Mouse (Mus musculus) intestine, embryonic 15.5 days (tissue): Measurements from ENCODE around the gene Akap6. TPM values are rescaled to one million over a fixed set of nuclear protein-coding genes. Genes with fewer than 3 reads are reported as not detected.
A peak's percentile ranks its signal among the peaks of the same experiment; 100 is the strongest.

Experiments used
- ATAC-seq: fragments of 200-750 bp; cut with Nextera tagmentation; 2 replicates; pipeline ENCODE4 v1.8.0; 2017; ENCODE audit warnings: moderate TSS enrichment, moderate library complexity
- H3K27ac ChIP-seq: fragments of 300-500 bp; sonication (generic); 2 replicates; pipeline ENCODE4 v1.5.1; 2015; ENCODE audit warnings: mild to moderate bottlenecking, inconsistent platforms
- H3K27me3 ChIP-seq: fragments of 300-500 bp; sonication (generic); replicated peaks from 2 replicates; pipeline ENCODE4 v1.6.1; 2015; ENCODE audit warnings: inconsistent platforms
- H3K36me3 ChIP-seq: fragments of 300-500 bp; sonication (generic); 2 replicates; pipeline ENCODE4 v1.6.1; 2015; ENCODE audit warnings: inconsistent platforms
- H3K4me1 ChIP-seq: fragments of 300-500 bp; sonication (generic); replicated peaks from 2 replicates; pipeline ENCODE4 v1.6.1; 2015; ENCODE audit warnings: inconsistent platforms
- H3K4me2 ChIP-seq: fragments of 300-500 bp; sonication (generic); replicated peaks from 2 replicates; pipeline ENCODE4 v1.6.1; 2015; ENCODE audit warnings: mild to moderate bottlenecking, inconsistent platforms
- H3K4me3 ChIP-seq: fragments of 300-500 bp; sonication (generic); replicated peaks from 2 replicates; pipeline ENCODE4 v1.5.1; 2015; ENCODE audit warnings: inconsistent platforms
- H3K9ac ChIP-seq: fragments of 300-500 bp; sonication (generic); 2 replicates; pipeline ENCODE4 v1.6.1; 2015; ENCODE audit warnings: inconsistent platforms
- H3K9me3 ChIP-seq: fragments of 300-500 bp; sonication (generic); 2 replicates; pipeline ENCODE4 v1.6.1; 2016; ENCODE audit warnings: inconsistent platforms
- WGBS: fragments of 180-500 bp; shearing (Covaris S2); methylation state at CpG from one replicate; pipeline ENCODE4 v1.1.7; 2015; 5-methylcytosine and 5-hydroxymethylcytosine counted together
- polyA plus RNA-seq: library from polyadenylated mRNA; unstranded; fragments of >200 nt; fragmentation: Nextera tagmentation; extraction: Ambion mirVana; gene quantifications from 2 replicates; pipeline ENCODE4 v1.2.1, GENCODE M21; 2015

Gene Akap6
- polyA plus RNA-seq, 1 experiment from 2014 or later: 1.9 TPM

DNA sequence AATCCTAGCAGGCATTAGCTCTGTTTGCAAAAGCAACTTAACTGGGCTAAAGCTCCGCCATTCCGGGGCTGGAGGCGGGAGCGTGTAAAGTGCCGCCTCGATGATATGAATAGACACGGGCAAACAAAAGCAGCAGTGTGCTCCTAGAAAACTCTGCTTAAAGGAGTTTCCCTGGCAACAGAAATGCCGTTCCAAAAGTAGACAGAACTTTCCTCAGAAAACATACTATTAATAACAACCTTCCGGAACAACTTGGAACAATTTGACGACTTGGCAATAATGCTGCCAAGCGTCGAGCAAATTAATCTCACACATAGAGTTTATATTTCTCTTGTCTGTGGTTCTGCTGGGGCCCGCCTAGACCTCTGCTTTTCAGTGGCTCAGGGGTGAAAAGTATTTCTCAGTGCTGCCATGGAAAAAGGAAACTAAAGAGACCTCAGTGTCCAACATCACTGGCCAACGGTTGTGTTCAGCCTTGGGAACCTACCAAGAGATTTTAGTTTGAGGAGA, 334.3 kb downstream of the Akap6 start:
- no peaks in the 10 kb centered on the region for H3K9me3 ChIP-seq
- H3K36me3 ChIP-seq: no peaks in the 10 kb centered on the region
- no peak overlapping the region for H3K27ac ChIP-seq
- H3K9ac ChIP-seq: no peak overlapping the region
- WGBS: 20% methylated on average over 14 of the region's 14 CpGs
- 0 out of 2 replicates have a peak, but pooled peaks have one; percentile 53 for ATAC-seq
- H3K27me3 ChIP-seq: no peaks in the 10 kb centered on the region
- peaks cover 4% of the 10 kb centered on the region for H3K4me1 ChIP-seq
- H3K4me3 ChIP-seq: no peak overlapping the region
- H3K4me2 ChIP-seq: peak overlapping the region; percentile 32

DNA sequence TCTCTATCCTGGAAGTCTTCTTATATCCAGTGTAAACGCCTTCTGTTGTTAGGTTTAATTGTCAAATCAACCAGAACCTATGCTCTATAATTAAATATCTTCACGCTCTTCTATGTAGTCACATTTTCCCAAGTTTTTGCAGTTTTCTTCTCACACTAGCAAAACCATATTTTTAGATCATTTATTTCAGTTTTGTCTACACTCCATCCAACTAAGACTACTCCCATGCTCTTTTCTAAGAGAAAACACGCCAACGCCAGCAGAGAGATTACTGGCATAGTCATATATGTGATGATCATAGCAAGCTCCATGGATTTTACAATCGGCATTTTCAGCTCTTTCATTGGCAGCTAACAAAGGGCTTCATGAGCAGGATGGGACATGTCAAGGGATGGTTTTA, 341.5 kb downstream of the Akap6 start:
- H3K27me3 ChIP-seq: no peaks in the 10 kb centered on the region
- no peak for ATAC-seq
- no peaks in the 10 kb centered on the region for H3K36me3 ChIP-seq
- no peaks in the 10 kb centered on the region for H3K4me1 ChIP-seq
- no peak overlapping the region for H3K9ac ChIP-seq
- 92% methylated on average over 5 of the region's 5 CpGs for WGBS
- H3K4me3 ChIP-seq: no peak overlapping the region
- no peaks in the 10 kb centered on the region for H3K9me3 ChIP-seq
- no peak overlapping the region for H3K27ac ChIP-seq
- no peak overlapping the region for H3K4me2 ChIP-seq

DNA sequence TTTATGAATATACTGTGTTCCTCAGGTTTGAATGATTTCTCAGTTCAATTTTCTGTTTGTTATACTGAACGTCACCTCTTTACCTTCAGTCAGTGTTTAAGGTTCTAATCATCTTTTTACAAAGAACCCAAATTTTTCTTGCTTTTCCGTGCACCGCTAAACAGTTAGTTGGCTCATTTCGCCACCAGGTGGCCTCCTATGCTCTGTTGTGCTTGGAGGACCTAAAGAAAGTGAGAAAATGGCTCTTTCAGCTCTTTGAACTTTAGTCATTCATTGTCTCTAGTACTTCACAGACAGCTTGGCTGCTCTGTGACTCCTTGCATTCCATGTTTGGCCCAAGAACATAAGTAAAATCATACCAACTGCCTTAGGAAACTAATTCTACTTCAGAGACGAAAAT, 343.6 kb downstream of the Akap6 start:
- H3K9ac ChIP-seq: no peak overlapping the region
- H3K27me3 ChIP-seq: no peaks in the 10 kb centered on the region
- ATAC-seq: no peak
- no peaks in the 10 kb centered on the region for H3K4me1 ChIP-seq
- no peak overlapping the region for H3K4me3 ChIP-seq
- no peak overlapping the region for H3K4me2 ChIP-seq
- H3K9me3 ChIP-seq: no peaks in the 10 kb centered on the region
- WGBS: 30% methylated on average over 5 of the region's 5 CpGs
- H3K27ac ChIP-seq: no peak overlapping the region
- no peaks in the 10 kb centered on the region for H3K36me3 ChIP-seq

GRCm38 (mm10) chr12:53057606-53058005, 358.4 kb downstream of the Akap6 start:
- ATAC-seq: no peak
- Histone ChIP-seq H3K4me2 (no peak overlapping the region), H3K27me3 (no peaks in the 10 kb centered on the region), H3K9ac (no peak overlapping the region), H3K27ac (no peak overlapping the region), H3K36me3 (no peaks in the 10 kb centered on the region), H3K4me1 (no peaks in the 10 kb centered on the region), H3K9me3 (no peaks in the 10 kb centered on the region), H3K4me3 (no peak overlapping the region)
- WGBS: 55% methylated on average over 7 of the region's 7 CpGs

GRCm38 (mm10) chr12:53060903-53061302, 361.7 kb downstream of the Akap6 start:
- no peaks in the 10 kb centered on the region for H3K9me3 ChIP-seq
- 72% methylated on average over 6 of the region's 6 CpGs for WGBS
- H3K4me2 ChIP-seq: no peak overlapping the region
- H3K27me3 ChIP-seq: no peaks in the 10 kb centered on the region
- no peaks in the 10 kb centered on the region for H3K36me3 ChIP-seq
- ATAC-seq: no peak
- no peak overlapping the region for H3K27ac ChIP-seq
- H3K4me3 ChIP-seq: no peak overlapping the region
- H3K9ac ChIP-seq: no peak overlapping the region
- H3K4me1 ChIP-seq: no peaks in the 10 kb centered on the region

DNA sequence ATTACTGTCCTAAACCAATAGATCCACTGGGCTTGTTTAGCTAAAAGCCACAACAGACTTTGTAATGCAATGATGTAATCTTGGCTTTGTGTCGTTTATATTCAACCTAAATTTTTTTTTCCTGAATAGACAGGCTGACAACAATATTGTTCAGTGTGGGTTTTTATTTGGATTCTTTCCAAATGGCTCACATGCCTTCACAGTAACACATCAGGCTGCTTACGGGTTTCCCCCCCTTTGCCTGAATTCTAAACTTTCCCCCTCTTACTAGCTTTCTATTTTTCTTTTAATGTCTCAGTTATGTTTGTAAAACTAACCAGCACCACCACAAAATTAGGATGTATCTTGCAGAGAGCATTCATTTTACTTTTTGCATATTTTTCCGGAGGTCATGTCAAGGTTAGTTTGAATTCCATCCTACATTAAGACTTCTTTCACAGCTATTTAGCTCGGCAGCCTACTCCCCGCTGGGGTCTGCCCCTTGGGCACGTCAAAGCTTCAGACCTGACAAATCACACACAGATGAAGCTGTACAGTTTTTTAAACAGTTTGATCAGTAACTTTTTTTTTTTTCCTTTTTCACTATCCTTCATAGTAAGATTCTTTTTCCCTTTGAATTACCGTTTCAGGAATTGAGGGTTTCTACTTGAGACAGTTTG, 362.4 kb downstream of the Akap6 start:
- Histone ChIP-seq H3K9me3 (no peaks in the 10 kb centered on the region), H3K27ac (no peak overlapping the region), H3K9ac (no peak overlapping the region), H3K4me2 (no peak overlapping the region), H3K27me3 (no peaks in the 10 kb centered on the region), H3K4me3 (no peak overlapping the region), H3K4me1 (no peaks in the 10 kb centered on the region), H3K36me3 (no peaks in the 10 kb centered on the region)
- WGBS: 27% methylated on average over 7 of the region's 7 CpGs
- no peak for ATAC-seq

- 72% methylated on average over 9 of the region's 9 CpGs for WGBS
Observed at GRCm38 (mm10) chr12:53063003-53063402, 363.8 kb downstream of the Akap6 start.

GRCm38 (mm10) chr12:53064241-53064760, 365.1 kb downstream of the Akap6 start:
- WGBS: 88% methylated on average over 4 of the region's 4 CpGs
- Histone ChIP-seq H3K4me3 (no peak overlapping the region), H3K9me3 (no peaks in the 10 kb centered on the region), H3K4me1 (no peaks in the 10 kb centered on the region), H3K36me3 (no peaks in the 10 kb centered on the region), H3K27ac (no peak overlapping the region), H3K27me3 (no peaks in the 10 kb centered on the region), H3K9ac (no peak overlapping the region), H3K4me2 (no peak overlapping the region)
- no peak for ATAC-seq

More at GRCm38 (mm10) chr12:53063003-53063402, 363.8 kb downstream of the Akap6 start:
- H3K4me1 ChIP-seq: no peaks in the 10 kb centered on the region
- ATAC-seq: no peak
- no peaks in the 10 kb centered on the region for H3K27me3 ChIP-seq
- H3K4me2 ChIP-seq: no peak overlapping the region
- H3K27ac ChIP-seq: no peak overlapping the region
- H3K36me3 ChIP-seq: no peaks in the 10 kb centered on the region
- H3K9ac ChIP-seq: no peak overlapping the region
- H3K9me3 ChIP-seq: no peaks in the 10 kb centered on the region
- no peak overlapping the region for H3K4me3 ChIP-seq

GRCm38 (mm10) chr12:53065031-53065785, 366.0 kb downstream of the Akap6 start:
- WGBS: 68% methylated on average over 11 of the region's 11 CpGs
- Histone ChIP-seq H3K4me3 (no peak overlapping the region), H3K27ac (no peak overlapping the region), H3K4me2 (no peak overlapping the region), H3K9ac (no peak overlapping the region), H3K4me1 (no peaks in the 10 kb centered on the region), H3K9me3 (no peaks in the 10 kb centered on the region), H3K27me3 (no peaks in the 10 kb centered on the region), H3K36me3 (no peaks in the 10 kb centered on the region)
- no peak for ATAC-seq

- H3K36me3 ChIP-seq: no peaks in the 10 kb centered on the region
- WGBS: 79% methylated on average over 9 of the region's 9 CpGs
- ATAC-seq: no peak
- no peaks in the 10 kb centered on the region for H3K9me3 ChIP-seq
- H3K4me3 ChIP-seq: no peak overlapping the region
- no peaks in the 10 kb centered on the region for H3K4me1 ChIP-seq
- no peaks in the 10 kb centered on the region for H3K27me3 ChIP-seq
- H3K9ac ChIP-seq: no peak overlapping the region
- H3K27ac ChIP-seq: no peak overlapping the region
- no peak overlapping the region for H3K4me2 ChIP-seq
Observed at GRCm38 (mm10) chr12:53066321-53066720, 367.1 kb downstream of the Akap6 start.

DNA sequence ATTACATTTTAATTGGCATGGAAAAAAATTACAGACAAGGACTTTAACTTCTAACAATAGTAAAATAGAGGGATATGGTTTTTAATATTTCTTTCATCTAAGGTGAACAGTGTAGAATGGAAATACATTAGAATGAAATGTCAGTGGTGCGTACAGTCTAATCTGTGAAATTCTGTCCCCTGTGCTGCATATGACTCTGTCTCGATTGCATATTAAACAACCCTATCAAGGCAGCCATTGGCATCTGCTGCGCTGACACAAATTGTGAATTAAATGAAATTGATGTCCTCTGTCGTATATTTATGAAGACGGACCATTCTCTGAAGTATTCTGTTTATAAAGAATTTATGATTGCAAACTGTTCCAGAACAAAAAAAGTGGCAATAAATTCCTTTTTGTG, 371.7 kb downstream of the Akap6 start:
- Histone ChIP-seq H3K27me3 (no peaks in the 10 kb centered on the region), H3K9ac (no peak overlapping the region), H3K27ac (no peak overlapping the region), H3K36me3 (no peaks in the 10 kb centered on the region), H3K4me1 (no peaks in the 10 kb centered on the region), H3K4me2 (no peak overlapping the region), H3K9me3 (no peaks in the 10 kb centered on the region), H3K4me3 (no peak overlapping the region)
- no peak for ATAC-seq
- WGBS: 83% methylated on average over 5 of the region's 5 CpGs

- Histone ChIP-seq H3K4me1 (no peaks in the 10 kb centered on the region), H3K9ac (no peak overlapping the region), H3K27ac (no peak overlapping the region), H3K4me2 (no peak overlapping the region), H3K4me3 (no peak overlapping the region), H3K27me3 (no peaks in the 10 kb centered on the region), H3K36me3 (no peaks in the 10 kb centered on the region), H3K9me3 (no peaks in the 10 kb centered on the region)
- ATAC-seq: no peak
- 88% methylated on average over 3 of the region's 3 CpGs for WGBS
Observed at GRCm38 (mm10) chr12:53076595-53077400, 377.6 kb downstream of the Akap6 start.
